Mouse (Mus musculus): Measurements from ENCODE around the gene Glycam1.

DNA sequence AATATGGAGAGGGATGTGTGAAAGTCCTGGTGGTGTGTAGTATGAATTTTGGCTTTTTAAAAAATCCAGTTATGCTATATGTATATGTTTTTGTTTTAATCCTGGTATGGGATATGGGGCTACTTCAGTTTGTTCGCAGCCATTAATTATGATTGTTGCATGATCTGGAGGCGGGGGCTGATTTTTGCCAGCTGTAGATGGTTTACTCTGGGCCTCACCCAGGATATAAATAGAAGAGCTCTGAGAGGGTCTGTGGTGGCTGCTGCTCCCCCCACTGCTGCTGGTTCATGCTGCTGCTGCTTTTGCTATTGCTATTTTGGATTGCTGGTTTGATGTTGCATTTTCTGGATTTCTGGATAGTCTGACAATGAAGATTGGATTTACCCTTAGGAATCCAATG, 25.9 kb upstream of the Glycam1 start:
- TF ChIP-seq POLR2A (IDR thresholded peaks at IDR 0.05; ENCODE audit: insufficient read length, low read depth) (no peak), POLR2AphosphoS2 (IDR thresholded peaks at IDR 0.05; ENCODE audit: insufficient read length, low read depth) (no peak)
